Mouse (Mus musculus) CH12.LX (cell line): ENCODE measurements around the gene Sall2.

Experiments
- CHD1 ChIP-seq: IDR thresholded peaks from 2 replicates; pipeline ENCODE4 v1.6.1; 2012; ENCODE audit warnings: low read depth, low read length, improper control_type of control experiment, inconsistent platforms
- CHD2 ChIP-seq: IDR thresholded peaks from 2 replicates; pipeline ENCODE4 v1.6.1; 2011; ENCODE audit warnings: low read length, improper control_type of control experiment
- CTCF ChIP-seq, 2 experiments: IDR thresholded peaks in 1 of 2; conservative IDR thresholded peaks in 1 of 2; 2 replicates each; pipeline ENCODE4 v1.5.1; 2011 to 2012; ENCODE audit warnings: low read depth in 2 of 2, low read length in 2 of 2, improper control_type of control experiment in 1 of 2, inconsistent platforms in 1 of 2, mild to moderate bottlenecking in 1 of 2, moderate library complexity in 1 of 2
- GABPA ChIP-seq: IDR thresholded peaks from 2 replicates; pipeline ENCODE4 v1.6.1; 2012; ENCODE audit warnings: low read depth, low read length, improper control_type of control experiment, inconsistent platforms; ENCODE audit not compliant: insufficient replicate concordance
- HCFC1 ChIP-seq: IDR thresholded peaks from 2 replicates; pipeline ENCODE4 v1.6.1; 2012; ENCODE audit warnings: low read depth, mild to moderate bottlenecking, inconsistent platforms, low read length, improper control_type of control experiment
- MAZ ChIP-seq: IDR thresholded peaks from 2 replicates; pipeline ENCODE4 v1.6.1; 2012; ENCODE audit warnings: low read depth, mild to moderate bottlenecking, inconsistent platforms, low read length, improper control_type of control experiment, moderate library complexity
- MEF2A ChIP-seq: IDR thresholded peaks from 2 replicates; pipeline ENCODE4 v1.6.1; 2014; ENCODE audit warnings: low read depth, mild to moderate bottlenecking, inconsistent platforms, low read length, improper control_type of control experiment, borderline replicate concordance
- NRF1 ChIP-seq: IDR thresholded peaks from 2 replicates; pipeline ENCODE4 v1.6.1; 2014; ENCODE audit warnings: low read depth, mild to moderate bottlenecking, inconsistent platforms, low read length, improper control_type of control experiment, moderate library complexity
- POLR2A ChIP-seq: IDR thresholded peaks from 2 replicates; pipeline ENCODE4 v1.6.1; 2011; ENCODE audit warnings: low read depth, mild to moderate bottlenecking, improper control_type of control experiment, low read length
- POLR2AphosphoS2 ChIP-seq: IDR thresholded peaks from 2 replicates; pipeline ENCODE4 v1.6.1; 2011; ENCODE audit warnings: low read depth, low read length, improper control_type of control experiment
- UBTF ChIP-seq: IDR thresholded peaks from 2 replicates; pipeline ENCODE4 v1.6.1; 2012; ENCODE audit warnings: low read depth, mild to moderate bottlenecking, inconsistent platforms, low read length, improper control_type of control experiment, moderate library complexity
- ZMIZ1 ChIP-seq: IDR thresholded peaks from 2 replicates; pipeline ENCODE4 v1.6.1; 2012; ENCODE audit warnings: low read depth, mild to moderate bottlenecking, inconsistent platforms, low read length, improper control_type of control experiment

- TF ChIP-seq CTCF (conservative IDR thresholded peaks at IDR 0.05 in 1 of 2, IDR thresholded peaks at IDR 0.05 in 1 of 2; ENCODE audit: low read depth in 2 of 2, low read length in 2 of 2) (no peak), POLR2A (no peak), HCFC1 (no peak), MEF2A (no peak), POLR2AphosphoS2 (no peak), NRF1 (no peak), CHD2 (no peak), MAZ (no peak), UBTF (no peak), ZMIZ1 (no peak), GABPA (no peak), CHD1 (no peak)
These were observed 9.2 kb downstream of the Sall2 start for GRCm38 (mm10) chr14:52319361-52319760.
